Mouse (Mus musculus): ENCODE results near the gene Gipc3.

- no peak for TF ChIP-seq GATA1 (IDR thresholded peaks at IDR 0.05; ENCODE audit: low read length)
- TF ChIP-seq TAL1 (IDR thresholded peaks at IDR 0.05; ENCODE audit: low read length): no peak
Measured at GRCm38 (mm10) chr10:81365672-81366476, 22.8 kb upstream of the Gipc3 start, which contains the start of gene 4930404N11Rik.
